Mouse (Mus musculus): ENCODE data around the gene Mfap1b. TPM values are rescaled to one million over a fixed set of nuclear protein-coding genes. Genes with fewer than 3 reads are reported as not detected.

Gene Mfap1b
- polyA plus RNA-seq, 1 experiment from 2014 or later: 51.1 TPM

DNA sequence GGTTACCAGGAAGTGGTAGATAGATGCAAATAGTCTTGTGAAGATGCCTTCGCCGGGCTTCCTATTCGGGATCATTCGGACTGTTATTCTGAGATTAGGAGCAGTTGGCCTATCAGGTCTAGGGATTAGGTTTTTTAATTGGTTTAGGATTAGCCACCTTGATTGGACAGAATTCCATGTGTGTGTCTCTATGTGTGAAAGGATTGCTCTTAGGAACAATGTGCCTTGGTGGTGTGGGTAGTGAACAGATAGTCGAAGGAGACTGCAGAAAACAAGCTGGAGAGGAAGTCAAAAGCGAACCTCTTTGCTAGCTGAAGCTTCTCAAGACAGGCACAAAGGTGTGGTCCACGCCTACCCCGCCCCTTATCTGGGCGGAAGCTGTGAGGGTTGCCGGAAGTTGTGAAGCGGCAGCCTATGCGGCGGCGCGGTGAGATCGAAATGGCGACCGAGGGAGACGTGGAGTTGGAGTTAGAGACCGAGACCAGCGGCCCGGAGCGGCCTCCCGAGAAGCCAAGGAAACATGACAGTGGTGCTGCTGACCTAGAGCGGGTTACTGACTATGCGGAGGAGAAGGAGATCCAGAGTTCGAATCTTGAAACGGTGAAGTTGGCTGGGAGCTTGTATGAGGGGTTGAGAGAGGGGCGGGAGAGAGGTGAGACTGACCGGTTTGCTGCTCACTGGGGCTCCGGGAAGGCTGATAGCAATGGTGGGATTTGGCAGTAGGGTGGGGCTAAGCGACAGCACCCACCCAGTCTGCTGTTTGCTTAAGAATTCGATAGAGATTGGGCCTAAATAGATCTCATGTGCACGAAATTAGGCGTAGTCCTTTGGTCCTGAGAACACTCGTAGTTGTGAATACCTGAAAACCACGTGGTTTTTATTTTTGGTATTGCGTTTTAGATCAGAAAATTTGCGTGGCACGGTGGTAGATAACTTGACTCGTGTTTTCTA lies 16.9 kb downstream of the Mfap1b start, which contains the start of gene Serinc4:
TSS of gene Serinc4 (minus strand) at position 90 of the 951 bp plus-strand sequence.
- H3K27me3 ChIP-seq: no peaks in the 10 kb centered on the region
- H3K27ac ChIP-seq: peak within 1 kb of the TSS; percentile 65
- H3K4me3 ChIP-seq: peak within 1 kb of the TSS; percentile 64
- H3K4me2 ChIP-seq: peak within 1 kb of the TSS; percentile 61
- no peaks in the 10 kb centered on the region for H3K9me3 ChIP-seq
- H3K4me1 ChIP-seq: peaks cover 20% of the 10 kb centered on the region
- ATAC-seq (ENCODE audit: borderline replicate concordance, extremely low read depth, low FRiP score, low TSS enrichment): peak; percentile 89
- peaks cover 36% of the 10 kb centered on the region for H3K36me3 ChIP-seq
- 3% methylated on average over 41 of the region's 41 CpGs for WGBS
- H3K9ac ChIP-seq: peak within 1 kb of the TSS; percentile 60

DNA sequence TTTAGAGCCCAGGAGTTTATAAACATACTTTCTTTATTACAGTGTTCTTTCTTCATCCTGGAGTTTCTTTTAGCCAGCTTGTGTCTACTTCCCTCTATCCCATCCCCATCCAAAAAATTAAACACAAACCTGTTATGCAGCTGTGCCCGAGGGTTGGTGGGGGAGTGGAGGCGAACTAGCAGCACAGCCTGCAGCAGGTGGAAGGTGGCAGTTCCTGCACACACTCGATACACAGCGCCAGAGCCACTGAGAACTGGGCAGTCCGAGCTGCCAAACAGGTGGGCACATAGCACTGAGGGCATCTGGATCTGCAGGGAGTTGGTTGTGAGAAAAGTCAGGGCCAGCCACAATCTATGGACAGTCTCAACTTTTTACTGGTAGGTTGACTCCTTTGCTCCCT lies 18.3 kb downstream of the Mfap1b start:
- H3K36me3 ChIP-seq: peaks cover 42% of the 10 kb centered on the region
- no peak for ATAC-seq (ENCODE audit: borderline replicate concordance, extremely low read depth, low FRiP score, low TSS enrichment)

DNA sequence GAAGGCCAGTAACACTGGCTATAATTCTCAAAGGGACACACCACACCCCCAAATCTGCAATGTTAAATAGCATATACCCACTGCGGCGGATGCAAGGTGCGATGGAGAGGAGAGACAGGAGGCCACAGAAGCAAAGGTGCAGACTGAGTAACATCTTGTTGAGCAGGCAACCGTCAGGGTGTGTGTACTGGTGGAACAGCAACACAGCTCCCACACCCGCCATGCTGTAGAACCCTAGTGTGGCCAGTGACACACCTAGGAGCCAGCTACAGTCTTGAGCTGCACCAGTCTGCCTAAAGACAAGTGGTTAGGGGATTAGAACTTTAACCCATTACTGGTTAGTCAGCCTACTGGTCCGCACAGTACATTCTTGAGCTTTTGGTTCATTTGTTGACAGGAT lies 19.9 kb downstream of the Mfap1b start:
- 77% methylated on average over 6 of the region's 6 CpGs for WGBS
- Histone ChIP-seq H3K4me2 (no peak overlapping the region), H3K9me3 (no peaks in the 10 kb centered on the region), H3K36me3 (peaks cover 30% of the 10 kb centered on the region), H3K27ac (no peak overlapping the region), H3K4me1 (peaks cover 32% of the 10 kb centered on the region), H3K4me3 (no peak overlapping the region), H3K9ac (no peak overlapping the region), H3K27me3 (no peaks in the 10 kb centered on the region)
- ATAC-seq (ENCODE audit: borderline replicate concordance, extremely low read depth, low FRiP score, low TSS enrichment): no peak

More for the DNA sequence above, 18.3 kb downstream of the Mfap1b start:
- Histone ChIP-seq H3K4me1 (peaks cover 28% of the 10 kb centered on the region), H3K9ac (no peak overlapping the region), H3K27me3 (no peaks in the 10 kb centered on the region), H3K4me2 (no peak overlapping the region), H3K9me3 (no peaks in the 10 kb centered on the region), H3K27ac (no peak overlapping the region), H3K4me3 (no peak overlapping the region)
- 74% methylated on average over 5 of the region's 5 CpGs for WGBS

DNA sequence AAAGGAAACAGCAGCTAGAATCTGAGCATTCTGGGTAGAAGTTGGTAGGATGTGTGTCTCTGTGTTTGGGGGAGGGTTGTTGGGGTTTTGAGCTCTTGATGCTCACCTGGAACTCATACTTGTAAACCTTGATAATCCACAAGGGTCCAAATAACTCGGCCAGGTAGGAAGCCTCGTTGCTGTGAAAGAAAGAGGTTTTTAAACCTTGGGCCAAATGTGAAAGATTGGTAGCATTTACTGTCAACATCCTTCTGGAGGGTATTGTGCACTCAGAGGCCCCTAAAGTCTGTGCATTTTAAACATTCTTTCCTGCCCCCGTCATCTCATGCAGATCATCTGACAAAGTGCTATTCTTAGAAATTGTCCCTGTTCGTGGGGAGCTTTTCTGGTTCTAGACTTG lies 20.9 kb downstream of the Mfap1b start, which contains the start of gene Hypk:
TSS of gene Hypk (plus strand) at position 301 of the 400 bp plus-strand sequence.
- Histone ChIP-seq H3K4me2 (no peak within 1 kb of the TSS), H3K36me3 (peaks cover 23% of the 10 kb centered on the region), H3K9ac (no peak within 1 kb of the TSS; the same call in 1 of the 2 replicates), H3K9me3 (no peaks in the 10 kb centered on the region), H3K27ac (no peak within 1 kb of the TSS), H3K27me3 (no peaks in the 10 kb centered on the region), H3K4me3 (no peak within 1 kb of the TSS), H3K4me1 (peaks cover 30% of the 10 kb centered on the region)
- WGBS: 49% methylated on average over 4 of the region's 4 CpGs
- no peak for ATAC-seq (ENCODE audit: borderline replicate concordance, extremely low read depth, low FRiP score, low TSS enrichment)

DNA sequence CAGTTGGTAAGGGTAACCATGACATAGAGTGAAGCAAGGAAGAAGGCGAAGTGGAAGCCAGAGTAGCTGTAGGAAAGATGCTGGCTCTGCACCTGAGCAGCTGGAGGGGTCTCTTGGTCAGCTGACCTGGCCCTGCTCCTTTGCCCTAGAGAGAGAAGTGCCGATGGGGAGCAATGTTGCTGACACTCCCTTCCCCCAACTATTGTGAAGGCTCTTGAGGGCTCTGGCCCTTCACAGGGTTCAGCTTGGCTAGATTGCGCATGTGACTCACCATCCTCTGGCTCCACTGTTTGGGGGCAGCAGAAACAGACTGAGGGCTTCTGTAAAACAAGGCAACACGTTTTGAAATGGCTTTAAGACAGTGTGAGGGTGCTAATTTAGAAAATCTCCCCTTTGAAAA lies 21.5 kb downstream of the Mfap1b start:
- Histone ChIP-seq H3K4me1 (peaks cover 31% of the 10 kb centered on the region), H3K27ac (no peak overlapping the region), H3K27me3 (no peaks in the 10 kb centered on the region), H3K4me2 (no peak overlapping the region), H3K36me3 (peaks cover 23% of the 10 kb centered on the region), H3K9me3 (no peaks in the 10 kb centered on the region), H3K4me3 (no peak overlapping the region), H3K9ac (no peak overlapping the region; the same call in 1 of the 2 replicates)
- ATAC-seq (ENCODE audit: borderline replicate concordance, extremely low read depth, low FRiP score, low TSS enrichment): no peak
- 68% methylated on average over 4 of the region's 4 CpGs for WGBS

DNA sequence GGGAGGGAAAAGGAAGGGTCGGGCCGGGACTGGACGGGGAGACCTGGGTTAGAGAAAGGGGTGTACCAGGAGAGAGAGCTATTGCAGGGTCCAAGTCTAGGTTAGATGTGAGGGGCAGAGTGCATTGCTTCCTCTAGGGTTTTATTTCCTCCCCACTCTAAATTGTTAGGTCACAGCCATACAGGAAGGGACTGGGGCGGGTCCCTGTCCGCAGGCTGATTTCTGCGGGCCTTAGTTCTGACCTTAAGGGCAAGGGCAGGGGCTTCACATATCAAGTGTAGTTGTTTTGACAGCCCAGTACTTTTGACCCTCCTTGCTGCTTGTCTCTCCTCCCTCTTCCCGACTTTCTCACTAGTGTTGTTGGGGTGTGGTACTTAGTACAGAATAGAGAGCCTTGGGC lies 23.8 kb downstream of the Mfap1b start:
- Histone ChIP-seq H3K4me3 (peak overlapping the region; percentile 96), H3K36me3 (peaks cover 21% of the 10 kb centered on the region), H3K9ac (peak overlapping the region; percentile 96), H3K4me2 (peak overlapping the region; percentile 60), H3K27me3 (no peaks in the 10 kb centered on the region), H3K4me1 (peaks cover 24% of the 10 kb centered on the region), H3K27ac (peak overlapping the region; percentile 94), H3K9me3 (no peaks in the 10 kb centered on the region)
- WGBS: 1% methylated on average over 7 of the region's 7 CpGs
- no peak for ATAC-seq (ENCODE audit: borderline replicate concordance, extremely low read depth, low FRiP score, low TSS enrichment)

DNA sequence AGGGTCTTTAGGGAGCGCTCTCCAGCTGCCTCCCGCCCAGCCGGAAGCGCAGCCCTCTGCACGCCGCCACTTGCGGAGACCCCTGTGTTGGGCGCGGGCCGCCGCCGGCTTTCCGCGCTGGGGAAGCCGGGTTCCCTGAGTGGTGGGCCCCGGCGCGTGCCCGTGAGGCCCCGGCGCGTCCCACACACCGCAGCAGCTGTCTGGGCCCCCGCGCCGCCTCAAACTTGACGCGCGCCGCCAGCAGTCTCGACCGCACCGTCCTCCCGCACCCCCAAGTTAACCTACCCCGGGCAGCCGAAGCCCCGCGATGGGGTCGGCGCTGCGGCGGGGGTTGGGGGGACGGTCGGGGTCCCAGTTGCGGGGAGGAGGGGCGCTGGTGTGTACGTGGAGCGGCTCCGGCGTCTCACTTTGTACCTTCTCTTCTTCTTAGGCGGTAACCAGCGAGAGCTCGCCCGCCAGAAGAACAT lies 24.3 kb downstream of the Mfap1b start:
- no peaks in the 10 kb centered on the region for H3K27me3 ChIP-seq
- H3K36me3 ChIP-seq: peaks cover 19% of the 10 kb centered on the region
- peak; percentile 56; the same call in 1 of the 2 replicates for ATAC-seq (ENCODE audit: borderline replicate concordance, extremely low read depth, low FRiP score, low TSS enrichment)
- H3K4me3 ChIP-seq: peak overlapping the region; percentile 96
- H3K9ac ChIP-seq: peak overlapping the region; percentile 96
- H3K4me2 ChIP-seq: peak overlapping the region; percentile 60
- H3K9me3 ChIP-seq: no peaks in the 10 kb centered on the region
- H3K27ac ChIP-seq: peak overlapping the region; percentile 94
- peaks cover 24% of the 10 kb centered on the region for H3K4me1 ChIP-seq
- WGBS: under 1% methylated on average over 53 of the region's 54 CpGs

DNA sequence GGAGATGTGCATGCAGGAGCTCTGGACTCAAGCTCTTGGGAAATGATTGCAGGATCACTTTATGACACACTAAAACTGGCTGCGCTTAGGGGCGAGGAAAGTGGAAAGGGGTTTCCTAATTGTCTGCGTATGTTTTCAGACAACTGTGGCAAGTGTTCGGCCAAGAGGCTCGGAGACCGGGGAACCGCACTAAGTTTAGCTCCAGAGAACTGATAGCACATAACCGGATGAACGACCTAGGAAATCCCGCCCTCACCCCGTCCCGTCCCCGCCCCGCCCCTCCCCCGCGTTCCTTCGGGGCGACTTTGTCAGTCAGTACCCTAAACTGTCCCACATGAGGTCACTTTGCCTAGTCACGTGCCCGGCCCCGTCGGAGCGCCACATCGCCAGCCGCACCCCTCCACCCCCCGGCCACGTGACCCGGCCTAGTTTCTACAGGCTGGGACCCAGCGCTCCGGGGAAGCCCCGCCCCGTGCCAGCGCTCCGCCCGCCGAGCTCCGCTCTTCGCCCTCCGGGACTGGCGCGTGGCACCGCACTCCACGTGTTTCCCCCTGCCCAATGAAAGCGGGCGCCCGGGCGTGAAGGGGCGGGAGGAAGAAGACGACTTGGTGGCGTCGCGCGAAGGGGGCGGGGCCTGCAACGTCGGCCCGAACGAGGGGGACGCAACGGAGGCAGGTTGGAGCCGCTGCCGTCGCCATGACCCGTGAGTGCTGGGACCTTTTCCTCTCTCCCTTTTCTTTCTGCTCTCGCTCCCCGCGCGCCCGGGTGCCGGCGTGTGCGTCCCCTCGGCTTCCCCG lies 24.9 kb downstream of the Mfap1b start, which contains the start of gene Serf2:
TSS of gene Serf2 (plus strand) at position 457 of the 797 bp plus-strand sequence.
- Histone ChIP-seq H3K9ac (peak within 1 kb of the TSS; percentile 96), H3K27ac (peak within 1 kb of the TSS; percentile 96), H3K36me3 (peaks cover 19% of the 10 kb centered on the region), H3K4me2 (peak within 1 kb of the TSS; percentile 84), H3K4me1 (peaks cover 24% of the 10 kb centered on the region), H3K9me3 (no peaks in the 10 kb centered on the region), H3K4me3 (peak within 1 kb of the TSS; percentile 96), H3K27me3 (no peaks in the 10 kb centered on the region)
- under 1% methylated on average over 55 of the region's 74 CpGs for WGBS
- peak; percentile 98 for ATAC-seq (ENCODE audit: borderline replicate concordance, extremely low read depth, low FRiP score, low TSS enrichment)

DNA sequence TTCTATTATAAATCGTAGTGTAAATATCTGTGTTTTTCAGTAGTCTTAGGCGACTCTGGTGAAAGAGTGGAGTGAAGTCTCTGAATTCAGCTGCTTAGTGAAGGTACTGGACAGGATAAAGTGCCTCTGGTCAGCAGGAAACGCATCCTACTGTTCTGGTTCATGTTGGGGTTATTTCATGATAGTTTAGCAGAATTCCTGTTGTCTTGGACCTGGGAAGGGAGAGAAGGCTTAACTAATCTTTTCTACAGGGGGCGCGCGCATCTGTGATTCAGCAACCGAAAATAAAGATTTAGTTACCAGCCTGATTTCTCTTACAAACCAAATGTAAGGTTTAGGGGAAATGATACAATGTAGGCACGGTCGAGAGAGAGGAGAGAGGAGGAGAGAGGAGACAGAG lies 25.7 kb downstream of the Mfap1b start:
- 10% methylated on average over 9 of the region's 9 CpGs for WGBS
- Histone ChIP-seq H3K27me3 (no peaks in the 10 kb centered on the region), H3K27ac (peak overlapping the region; percentile 96), H3K9me3 (no peaks in the 10 kb centered on the region), H3K9ac (peak overlapping the region; percentile 42), H3K4me3 (peak overlapping the region; percentile 96), H3K4me1 (peaks cover 26% of the 10 kb centered on the region), H3K36me3 (peaks cover 17% of the 10 kb centered on the region), H3K4me2 (peak overlapping the region; percentile 84)
- no peak for ATAC-seq (ENCODE audit: borderline replicate concordance, extremely low read depth, low FRiP score, low TSS enrichment)

DNA sequence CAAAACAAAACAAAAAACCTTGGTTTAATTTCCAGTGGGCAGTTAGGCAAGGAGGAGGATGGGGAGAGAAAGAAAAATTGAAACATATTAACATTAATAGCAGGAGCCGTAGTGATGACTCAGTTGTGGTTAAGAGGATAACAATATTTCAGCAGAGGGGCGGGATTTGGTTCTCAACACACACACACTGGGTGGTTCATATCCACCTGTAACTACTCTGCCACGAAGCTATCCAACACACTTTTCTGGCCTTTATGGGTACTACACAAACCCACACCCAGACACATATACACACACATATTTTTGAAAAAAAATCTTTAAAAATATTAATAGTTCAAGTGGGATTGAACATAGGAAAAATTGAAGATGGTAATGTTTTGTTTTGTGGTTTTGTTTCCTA lies 26.9 kb downstream of the Mfap1b start:
- ATAC-seq (ENCODE audit: borderline replicate concordance, extremely low read depth, low FRiP score, low TSS enrichment): no peak
- H3K36me3 ChIP-seq: peaks cover 5% of the 10 kb centered on the region
- H3K27me3 ChIP-seq: peaks cover 1% of the 10 kb centered on the region; the same call in 1 of the 2 replicates
- no peak overlapping the region for H3K27ac ChIP-seq
- H3K4me3 ChIP-seq: no peak overlapping the region
- H3K9ac ChIP-seq: no peak overlapping the region
- WGBS: 81% methylated on average over 3 of the region's 3 CpGs
- H3K9me3 ChIP-seq: no peaks in the 10 kb centered on the region
- H3K4me1 ChIP-seq: peaks cover 32% of the 10 kb centered on the region
- H3K4me2 ChIP-seq: no peak overlapping the region

DNA sequence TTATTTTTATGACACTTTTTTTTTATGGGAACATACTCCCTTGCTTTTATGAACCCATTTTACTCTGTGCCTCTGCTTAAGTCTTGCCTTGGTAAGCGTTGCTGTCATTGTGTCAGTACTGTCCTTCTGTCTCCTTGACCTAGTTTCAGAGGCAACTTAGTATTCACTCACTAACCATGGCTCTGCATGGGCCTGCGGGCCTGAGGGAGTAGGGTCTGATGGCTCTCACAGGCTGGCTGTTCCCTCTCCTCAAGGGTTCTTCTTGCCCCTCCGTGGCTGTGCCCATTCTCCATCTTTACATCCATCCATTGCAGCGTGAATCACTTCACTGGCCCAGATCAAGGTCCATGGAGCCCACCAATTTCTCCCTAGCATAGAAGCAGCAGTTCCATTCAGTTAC lies 27.4 kb downstream of the Mfap1b start:
- WGBS: 74% methylated on average over 4 of the region's 4 CpGs

More for the DNA sequence above, 27.4 kb downstream of the Mfap1b start:
- H3K9ac ChIP-seq: no peak overlapping the region
- no peaks in the 10 kb centered on the region for H3K9me3 ChIP-seq
- H3K4me3 ChIP-seq: no peak overlapping the region
- H3K4me2 ChIP-seq: no peak overlapping the region
- ATAC-seq (ENCODE audit: borderline replicate concordance, extremely low read depth, low FRiP score, low TSS enrichment): no peak
- H3K27ac ChIP-seq: no peak overlapping the region
- H3K4me1 ChIP-seq: peaks cover 36% of the 10 kb centered on the region
- peaks cover 4% of the 10 kb centered on the region for H3K36me3 ChIP-seq
- H3K27me3 ChIP-seq: peaks cover 4% of the 10 kb centered on the region; the same call in 1 of the 2 replicates
